Mouse (Mus musculus): Measurements from ENCODE around the gene Ncmap. TPM values are rescaled to one million over a fixed set of nuclear protein-coding genes. Genes with fewer than 3 reads are reported as not detected.
"Not testable (repeated sequence)": the region's sequence is repeated elsewhere in the genome, so short reads cannot be mapped to it uniquely, and the experiment has no call there.

Ncmap gene
- total and polyA plus RNA-seq, 2 experiments from 2014 or later, result 0.71 to 1.5 TPM

GRCm38 (mm10) chr4:135355886-135356550, 42.0 kb downstream of the Ncmap start:
- Histone ChIP-seq H3K27ac (ENCODE audit: low read depth, low read length) (no peak overlapping the region), H3K9ac (replicated peaks; ENCODE audit: low read length, poor library complexity, severe bottlenecking) (no peak overlapping the region), H3K4me2 (ENCODE audit: low read depth, low read length, poor library complexity, severe bottlenecking) (no peak overlapping the region), H3K36me3 (ENCODE audit: insufficient read depth, low read length) (no peaks in the 10 kb centered on the region), H3K27me3 (ENCODE audit: insufficient read depth, low read length) (no peaks in the 10 kb centered on the region), H3K9me3 (ENCODE audit: low read length) (no peaks in the 10 kb centered on the region), H3K4me1 (ENCODE audit: insufficient read depth, low read length) (peaks cover 9% of the 10 kb centered on the region; the same call in 1 of the 2 replicates), H3K4me3 (ENCODE audit: low read depth, low read length) (no peak overlapping the region)
- WGBS, result 79% methylated on average over 9 of the region's 9 CpGs
- TF ChIP-seq CTCF (IDR thresholded peaks at IDR 0.05), result no peak
- DNase-seq (ENCODE audit: low spot score) (no peak), ATAC-seq (ENCODE audit: low FRiP score) (no peak)

GRCm38 (mm10) chr4:135354751-135355150, 43.3 kb downstream of the Ncmap start:
- not testable (repeated sequence) for H3K9ac ChIP-seq (replicated peaks; ENCODE audit: low read length, poor library complexity, severe bottlenecking); H3K4me1 ChIP-seq (ENCODE audit: insufficient read depth, low read length); H3K4me2 ChIP-seq (ENCODE audit: low read depth, low read length, poor library complexity, severe bottlenecking); DNase-seq (ENCODE audit: low spot score); H3K4me3 ChIP-seq (ENCODE audit: low read depth, low read length); ATAC-seq (ENCODE audit: low FRiP score); H3K9me3 ChIP-seq (ENCODE audit: low read length); H3K27me3 ChIP-seq (ENCODE audit: insufficient read depth, low read length); H3K36me3 ChIP-seq (ENCODE audit: insufficient read depth, low read length); H3K27ac ChIP-seq (ENCODE audit: low read depth, low read length)

GRCm38 (mm10) chr4:135353794-135354450, 44.1 kb downstream of the Ncmap start:
- H3K4me2 ChIP-seq (ENCODE audit: low read depth, low read length, poor library complexity, severe bottlenecking), result peak overlapping the region; percentile 49
- H3K9me3 ChIP-seq (ENCODE audit: low read length), result no peaks in the 10 kb centered on the region
- peak; percentile 2 for DNase-seq (ENCODE audit: low spot score)
- no peak for TF ChIP-seq CTCF (IDR thresholded peaks at IDR 0.05)
- ATAC-seq (ENCODE audit: low FRiP score), result no peak
- H3K4me1 ChIP-seq (ENCODE audit: insufficient read depth, low read length), result peaks cover 9% of the 10 kb centered on the region; the same call in 1 of the 2 replicates
- peak overlapping the region; percentile 90 for H3K27ac ChIP-seq (ENCODE audit: low read depth, low read length)
- H3K9ac ChIP-seq (replicated peaks; ENCODE audit: low read length, poor library complexity, severe bottlenecking), result peak overlapping the region; percentile 45
- H3K36me3 ChIP-seq (ENCODE audit: insufficient read depth, low read length), result no peaks in the 10 kb centered on the region
- H3K4me3 ChIP-seq (ENCODE audit: low read depth, low read length), result peak overlapping the region; percentile 98
- H3K27me3 ChIP-seq (ENCODE audit: insufficient read depth, low read length), result no peaks in the 10 kb centered on the region
- WGBS, result 19% methylated on average over 12 of the region's 12 CpGs

GRCm38 (mm10) chr4:135353066-135353793, 44.8 kb downstream of the Ncmap start, which contains the start of gene Srrm1:
Gene Srrm1, minus strand, starts transcription at chr4:135353321.
- Histone ChIP-seq H3K4me2 (ENCODE audit: low read depth, low read length, poor library complexity, severe bottlenecking) (peak within 1 kb of the TSS; percentile 83), H3K27ac (ENCODE audit: low read depth, low read length) (peak within 1 kb of the TSS; percentile 93), H3K4me3 (ENCODE audit: low read depth, low read length) (peak within 1 kb of the TSS; percentile 98), H3K9me3 (ENCODE audit: low read length) (no peaks in the 10 kb centered on the region), H3K4me1 (ENCODE audit: insufficient read depth, low read length) (peaks cover 9% of the 10 kb centered on the region; the same call in 1 of the 2 replicates), H3K27me3 (ENCODE audit: insufficient read depth, low read length) (no peaks in the 10 kb centered on the region), H3K9ac (replicated peaks; ENCODE audit: low read length, poor library complexity, severe bottlenecking) (peak within 1 kb of the TSS; percentile 98), H3K36me3 (ENCODE audit: insufficient read depth, low read length) (no peaks in the 10 kb centered on the region)
- WGBS, result under 1% methylated on average over 63 of the region's 69 CpGs
- peak; percentile 94 for ATAC-seq (ENCODE audit: low FRiP score)
- peak; percentile 99 for DNase-seq (ENCODE audit: low spot score)
- TF ChIP-seq CTCF (IDR thresholded peaks at IDR 0.05), result no peak

GRCm38 (mm10) chr4:135352326-135353065, 45.5 kb downstream of the Ncmap start:
- peaks cover 9% of the 10 kb centered on the region; the same call in 1 of the 2 replicates for H3K4me1 ChIP-seq (ENCODE audit: insufficient read depth, low read length)
- peak; percentile 36 for ATAC-seq (ENCODE audit: low FRiP score)
- peak overlapping the region; percentile 93 for H3K27ac ChIP-seq (ENCODE audit: low read depth, low read length)
- no peaks in the 10 kb centered on the region for H3K27me3 ChIP-seq (ENCODE audit: insufficient read depth, low read length)
- TF ChIP-seq CTCF (IDR thresholded peaks at IDR 0.05), result no peak
- H3K4me2 ChIP-seq (ENCODE audit: low read depth, low read length, poor library complexity, severe bottlenecking), result peak overlapping the region; percentile 83
- under 1% methylated on average over 61 of the region's 67 CpGs for WGBS
- H3K9ac ChIP-seq (replicated peaks; ENCODE audit: low read length, poor library complexity, severe bottlenecking), result peak overlapping the region; percentile 98
- peak overlapping the region; percentile 98 for H3K4me3 ChIP-seq (ENCODE audit: low read depth, low read length)
- no peaks in the 10 kb centered on the region for H3K36me3 ChIP-seq (ENCODE audit: insufficient read depth, low read length)
- peak; percentile 29 for DNase-seq (ENCODE audit: low spot score)
- H3K9me3 ChIP-seq (ENCODE audit: low read length), result no peaks in the 10 kb centered on the region
